Mouse (Mus musculus): ENCODE measurements around the gene Cnot6l. TPM values are rescaled to one million over a fixed set of nuclear protein-coding genes. Genes with fewer than 3 reads are reported as not detected.

Cnot6l gene
- polyA plus RNA-seq, 1 experiment from 2014 or later = 26.0 TPM

DNA sequence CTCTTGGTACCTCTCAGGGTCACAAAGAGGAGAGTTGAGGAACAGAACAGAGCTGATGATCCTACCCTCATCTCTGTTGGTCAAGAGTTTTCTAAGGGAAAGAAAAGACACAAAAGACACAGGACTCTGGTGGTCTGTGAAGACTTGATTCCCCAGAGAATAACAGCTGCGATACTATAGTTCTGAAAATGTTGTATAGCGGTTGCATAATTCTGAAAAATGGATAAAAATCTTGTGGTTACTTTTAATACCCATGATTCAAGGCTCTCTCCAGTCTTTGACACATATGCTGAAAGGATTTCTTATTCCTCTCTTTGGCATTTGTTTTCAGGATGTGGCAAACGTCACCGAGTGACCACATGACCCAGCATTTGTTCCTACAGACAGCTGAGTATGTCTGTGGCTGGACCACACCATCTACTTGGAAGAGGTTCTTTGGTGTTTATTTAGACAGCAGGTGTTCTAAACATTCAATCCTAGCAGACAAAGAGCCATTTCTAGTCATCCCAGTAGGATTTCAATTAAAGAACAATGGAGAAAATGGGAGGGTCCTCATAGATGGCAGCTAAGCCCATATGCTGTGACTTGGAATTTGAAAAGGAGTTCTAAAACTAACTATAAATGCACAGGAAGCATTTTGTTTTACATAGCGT, 124.7 kb downstream of the Cnot6l start:
- Histone ChIP-seq H3K9ac (no peak overlapping the region), H3K4me3 (replicated peaks) (no peak overlapping the region), H3K4me1 (replicated peaks) (no peaks in the 10 kb centered on the region), H3K9me3 (no peaks in the 10 kb centered on the region), H3K4me2 (replicated peaks) (no peak overlapping the region), H3K27ac (no peak overlapping the region), H3K27me3 (replicated peaks) (no peaks in the 10 kb centered on the region), H3K36me3 (no peaks in the 10 kb centered on the region)
- 79% methylated on average over 5 of the region's 5 CpGs for WGBS
- no peak for ATAC-seq

DNA sequence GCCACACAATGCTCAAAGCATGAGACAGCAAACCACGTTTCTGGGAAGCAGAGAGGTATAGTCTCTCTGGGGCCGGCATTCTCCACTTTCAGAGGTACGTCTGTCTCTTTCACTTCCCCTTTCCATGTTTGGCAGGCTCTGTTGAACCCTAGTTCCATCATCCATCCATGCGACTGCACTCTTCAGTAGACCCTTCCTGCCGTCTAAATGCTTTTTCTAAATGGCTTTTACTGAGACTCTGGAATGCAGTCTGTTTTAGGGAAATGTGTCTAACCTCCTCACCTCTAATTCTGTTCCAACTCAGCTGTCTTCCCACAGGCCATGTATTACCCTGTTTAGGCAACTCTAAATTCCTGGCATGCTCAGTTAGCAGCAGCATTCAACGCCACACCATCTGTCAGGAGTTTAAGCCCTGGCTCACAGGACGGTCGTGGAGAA, 126.3 kb downstream of the Cnot6l start:
- 0 out of 2 replicates have a peak overlapping the region, but pooled peaks have one; percentile 9 for H3K4me2 ChIP-seq (replicated peaks)
- no peak overlapping the region for H3K9ac ChIP-seq
- ATAC-seq = 0 out of 2 replicates have a peak, but pooled peaks have one; percentile 28
- H3K4me1 ChIP-seq (replicated peaks) = no peaks in the 10 kb centered on the region
- 24% methylated on average over 8 of the region's 8 CpGs for WGBS
- H3K4me3 ChIP-seq (replicated peaks) = no peak overlapping the region
- H3K27me3 ChIP-seq (replicated peaks) = no peaks in the 10 kb centered on the region
- H3K36me3 ChIP-seq = no peaks in the 10 kb centered on the region
- no peak overlapping the region for H3K27ac ChIP-seq
- no peaks in the 10 kb centered on the region for H3K9me3 ChIP-seq

DNA sequence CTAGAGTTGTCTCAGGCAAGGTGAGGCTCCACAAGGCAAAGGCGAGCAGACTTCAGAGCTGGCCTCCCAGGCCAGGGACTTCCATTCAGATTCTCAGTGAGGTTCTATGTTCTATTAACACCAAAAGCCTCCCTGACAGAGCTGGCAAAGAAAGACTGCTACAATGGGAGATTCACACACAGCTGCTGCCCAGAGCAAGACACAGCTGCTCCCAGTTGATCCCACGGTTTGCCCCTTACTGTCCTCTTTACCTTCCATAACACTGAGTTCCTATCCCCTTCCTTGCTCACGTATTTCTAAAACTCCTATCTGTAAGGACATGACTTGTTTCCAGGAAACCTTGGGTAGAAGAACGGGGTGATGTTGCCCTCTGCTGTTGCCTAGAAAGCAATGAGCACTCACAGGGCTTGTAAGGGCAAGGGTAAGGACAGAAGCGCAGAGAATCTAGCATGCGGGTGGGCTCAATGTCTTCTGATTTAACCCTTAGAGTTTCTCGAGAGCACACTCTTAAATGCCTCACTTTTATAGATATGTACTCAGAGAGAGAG, 127.8 kb downstream of the Cnot6l start:
- no peak overlapping the region for H3K4me2 ChIP-seq (replicated peaks)
- no peaks in the 10 kb centered on the region for H3K36me3 ChIP-seq
- H3K9me3 ChIP-seq = no peaks in the 10 kb centered on the region
- H3K9ac ChIP-seq = no peak overlapping the region
- H3K27me3 ChIP-seq (replicated peaks) = no peaks in the 10 kb centered on the region
- no peak overlapping the region for H3K4me3 ChIP-seq (replicated peaks)
- no peak for ATAC-seq
- no peaks in the 10 kb centered on the region for H3K4me1 ChIP-seq (replicated peaks)
- no peak overlapping the region for H3K27ac ChIP-seq
- 54% methylated on average over 7 of the region's 7 CpGs for WGBS

DNA sequence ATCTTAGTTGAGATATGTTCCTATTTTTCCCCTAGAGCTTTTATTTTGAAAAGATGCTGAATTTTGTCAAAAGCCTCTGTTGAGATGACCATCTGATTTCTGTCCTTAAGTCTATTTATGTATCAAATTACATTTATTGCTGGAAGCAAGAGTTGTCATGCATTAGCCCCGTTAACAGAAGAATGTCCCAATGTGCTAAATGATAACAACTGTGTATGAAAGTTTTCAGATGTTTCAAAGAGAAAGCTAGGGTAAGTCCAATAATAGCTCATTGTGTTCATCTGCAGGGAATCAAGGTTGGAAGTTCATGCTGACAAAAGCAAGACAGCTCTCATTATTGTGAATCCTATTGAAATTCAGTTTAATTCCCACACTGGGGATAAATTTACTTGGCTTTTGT, 129.9 kb downstream of the Cnot6l start:
- ATAC-seq = no peak
- no peaks in the 10 kb centered on the region for H3K36me3 ChIP-seq
- 25% methylated on average over 1 of the region's 1 CpGs for WGBS
- H3K4me2 ChIP-seq (replicated peaks) = no peak overlapping the region
- H3K4me3 ChIP-seq (replicated peaks) = no peak overlapping the region
- no peaks in the 10 kb centered on the region for H3K4me1 ChIP-seq (replicated peaks)
- no peak overlapping the region for H3K27ac ChIP-seq
- no peaks in the 10 kb centered on the region for H3K27me3 ChIP-seq (replicated peaks)
- H3K9me3 ChIP-seq = no peaks in the 10 kb centered on the region
- no peak overlapping the region for H3K9ac ChIP-seq

DNA sequence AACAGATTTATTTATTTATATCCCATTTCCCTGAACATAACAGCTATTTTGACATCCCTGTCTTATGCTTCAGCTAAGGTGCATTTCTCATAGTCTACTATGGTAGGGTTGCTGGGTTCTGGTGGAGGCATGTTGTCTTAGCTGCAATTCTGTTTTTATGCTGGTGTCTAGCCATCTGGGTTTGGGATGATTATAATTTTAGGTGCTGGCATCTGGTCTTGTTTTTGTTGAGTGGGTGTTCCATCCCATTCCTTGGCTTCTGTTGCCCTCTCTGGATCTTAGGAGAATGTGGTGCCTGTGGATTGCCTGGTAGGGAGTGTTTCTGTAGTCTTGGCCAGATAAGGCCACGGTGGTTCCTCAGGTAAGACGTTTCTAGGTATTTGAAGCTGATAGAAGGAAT, 134.2 kb downstream of the Cnot6l start:
- Histone ChIP-seq H3K9me3 (no peaks in the 10 kb centered on the region), H3K9ac (no peak overlapping the region), H3K27ac (no peak overlapping the region), H3K4me3 (replicated peaks) (no peak overlapping the region), H3K4me1 (replicated peaks) (no peaks in the 10 kb centered on the region), H3K4me2 (replicated peaks) (no peak overlapping the region), H3K27me3 (replicated peaks) (no peaks in the 10 kb centered on the region), H3K36me3 (no peaks in the 10 kb centered on the region)
- 80% methylated on average over 2 of the region's 2 CpGs for WGBS
- no peak for ATAC-seq

Other genes with a start within 250 kb of the Cnot6l start
- 51.5 and 60.8 TPM in 2 replicates for gene Cxcl13, start 207.2 kb downstream of the Cnot6l start, polyA plus RNA-seq (2015; fragmentation: Nextera tagmentation; extraction: Ambion mirVana)
- 27.5 and 28.9 TPM in 2 replicates for gene Mrpl1, start 45.3 kb upstream of the Cnot6l start, polyA plus RNA-seq (2015; fragmentation: Nextera tagmentation; extraction: Ambion mirVana)
- gene Fras1, start 209.8 kb upstream of the Cnot6l start, polyA plus RNA-seq (2015; fragmentation: Nextera tagmentation; extraction: Ambion mirVana) = 17.0 and 18.3 TPM in 2 replicates